Mouse (Mus musculus): Measurements from ENCODE around the gene Slc27a3. TPM values are rescaled to one million over a fixed set of nuclear protein-coding genes. Genes with fewer than 3 reads are reported as not detected.

The Slc27a3 gene
- polyA plus RNA-seq, 1 experiment from 2014 or later = 34.6 TPM

DNA sequence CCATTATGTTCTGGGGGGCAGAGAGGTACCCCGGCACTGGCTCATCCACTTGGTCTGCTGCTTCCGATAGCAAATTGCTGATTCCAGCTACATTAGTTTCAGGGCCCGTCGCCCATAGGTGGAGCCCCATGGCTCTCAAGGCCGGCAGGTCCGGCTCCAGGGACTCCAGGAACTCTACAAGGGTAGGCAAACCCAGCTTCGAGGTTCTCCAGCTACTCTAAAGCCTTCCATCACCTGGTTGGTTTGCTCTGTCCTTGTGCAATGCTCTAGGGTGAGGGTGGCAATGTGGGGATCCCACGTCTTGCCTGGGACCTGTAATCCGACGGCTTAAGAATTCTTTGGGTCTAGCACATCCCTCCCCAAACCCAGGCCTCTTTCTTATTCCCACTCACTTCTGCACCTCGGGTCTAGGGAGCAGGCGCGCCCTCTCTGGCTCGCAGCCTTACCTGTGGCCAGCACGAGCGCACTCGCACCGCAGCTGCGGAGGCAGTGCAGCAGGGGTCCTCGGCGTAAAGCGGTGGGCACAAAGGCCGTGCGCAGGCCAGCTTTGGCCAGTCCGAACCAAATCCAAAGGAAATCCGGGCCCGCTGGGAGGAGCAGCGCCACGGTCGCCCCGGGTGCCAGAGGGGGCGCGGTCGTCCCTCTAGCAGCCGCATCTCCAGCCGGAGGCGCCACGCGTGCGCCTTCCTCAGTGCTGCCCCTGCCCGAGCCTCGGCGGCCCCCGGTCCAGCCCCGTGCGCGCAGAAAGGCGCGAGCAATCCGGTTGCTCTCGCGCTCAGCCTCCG, 820 bp downstream of the Slc27a3 start:
- 3% methylated on average over 53 of the region's 53 CpGs for WGBS
- H3K4me1 ChIP-seq = peaks cover 51% of the 10 kb centered on the region
- H3K27me3 ChIP-seq = no peaks in the 10 kb centered on the region
- H3K9me3 ChIP-seq (replicated peaks) = no peaks in the 10 kb centered on the region
- peak overlapping the region; percentile 95 for H3K4me2 ChIP-seq (replicated peaks)
- peak overlapping the region; percentile 73 for H3K4me3 ChIP-seq (replicated peaks)
- H3K27ac ChIP-seq (replicated peaks) = peak overlapping the region; percentile 95
- peak overlapping the region; percentile 76 for H3K9ac ChIP-seq
- peak; percentile 63 for ATAC-seq (ENCODE audit: insufficient number of reproducible peaks, low FRiP score, low TSS enrichment, low read depth)
- H3K36me3 ChIP-seq = peaks cover 40% of the 10 kb centered on the region

DNA sequence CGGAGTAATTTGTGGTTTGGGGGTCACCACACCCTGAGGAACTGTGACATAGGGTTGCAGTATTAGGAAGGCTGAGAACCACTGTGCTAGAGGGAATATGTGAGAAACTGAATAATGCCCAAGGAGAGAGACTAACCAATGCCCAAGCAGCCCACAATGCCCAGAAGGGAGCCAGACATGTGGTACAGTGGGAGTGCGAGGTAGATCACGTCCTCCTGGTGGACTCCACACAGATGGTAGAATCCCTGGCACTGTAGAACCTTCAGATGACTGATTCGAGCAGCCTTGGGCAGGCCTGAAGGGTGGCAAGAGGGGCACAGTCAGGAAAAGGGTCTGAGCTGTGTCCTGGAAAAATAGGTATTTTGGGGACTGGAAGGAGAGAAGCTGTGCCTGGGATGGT, 1.5 kb downstream of the Slc27a3 start:
- H3K4me3 ChIP-seq (replicated peaks) = peak overlapping the region; percentile 73
- WGBS = 52% methylated on average over 4 of the region's 4 CpGs
- H3K36me3 ChIP-seq = peaks cover 33% of the 10 kb centered on the region
- H3K27ac ChIP-seq (replicated peaks) = peak overlapping the region; percentile 95; the same call in 1 of the 2 replicates
- H3K27me3 ChIP-seq = no peaks in the 10 kb centered on the region
- H3K4me1 ChIP-seq = peaks cover 51% of the 10 kb centered on the region
- no peak for ATAC-seq (ENCODE audit: insufficient number of reproducible peaks, low FRiP score, low TSS enrichment, low read depth)
- H3K9ac ChIP-seq = no peak overlapping the region
- H3K4me2 ChIP-seq (replicated peaks) = peak overlapping the region; percentile 95
- no peaks in the 10 kb centered on the region for H3K9me3 ChIP-seq (replicated peaks)

DNA sequence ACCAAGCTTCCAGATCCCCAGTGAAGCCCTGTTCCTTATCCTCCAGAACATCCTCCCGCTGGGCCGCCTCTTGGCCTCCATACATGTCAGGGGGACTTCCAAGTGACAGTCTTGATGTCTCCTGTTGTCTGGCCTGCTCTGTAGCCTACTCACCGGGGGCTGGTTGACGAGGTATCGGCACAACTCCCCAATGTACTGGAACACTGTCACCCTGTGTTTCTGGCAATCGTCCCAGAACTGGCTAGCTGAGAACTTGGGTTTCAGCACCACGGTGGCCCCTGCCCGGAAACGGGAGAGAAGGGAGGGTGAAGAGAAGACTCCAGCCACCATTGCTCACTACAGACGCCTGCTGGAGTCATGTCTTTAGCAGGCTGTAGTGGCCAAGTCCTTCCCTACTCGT, 2.3 kb downstream of the Slc27a3 start:
- H3K27me3 ChIP-seq = no peaks in the 10 kb centered on the region
- peaks cover 25% of the 10 kb centered on the region for H3K36me3 ChIP-seq
- H3K4me2 ChIP-seq (replicated peaks) = peak overlapping the region; percentile 95
- no peak overlapping the region for H3K9ac ChIP-seq
- peaks cover 51% of the 10 kb centered on the region for H3K4me1 ChIP-seq
- H3K4me3 ChIP-seq (replicated peaks) = peak overlapping the region; percentile 73; the same call in 1 of the 2 replicates
- ATAC-seq (ENCODE audit: insufficient number of reproducible peaks, low FRiP score, low TSS enrichment, low read depth) = no peak
- no peaks in the 10 kb centered on the region for H3K9me3 ChIP-seq (replicated peaks)
- H3K27ac ChIP-seq (replicated peaks) = peak overlapping the region; percentile 8; the same call in 1 of the 2 replicates
- WGBS = 51% methylated on average over 11 of the region's 11 CpGs

- Histone ChIP-seq H3K9me3 (replicated peaks) (no peaks in the 10 kb centered on the region), H3K4me1 (peaks cover 51% of the 10 kb centered on the region), H3K4me2 (replicated peaks) (no peak overlapping the region), H3K4me3 (replicated peaks) (no peak overlapping the region), H3K36me3 (peaks cover 19% of the 10 kb centered on the region), H3K27ac (replicated peaks) (no peak overlapping the region), H3K9ac (no peak overlapping the region), H3K27me3 (no peaks in the 10 kb centered on the region)
- no peak for ATAC-seq (ENCODE audit: insufficient number of reproducible peaks, low FRiP score, low TSS enrichment, low read depth)
- WGBS = 91% methylated on average over 10 of the region's 10 CpGs
These were observed 2.9 kb downstream of the Slc27a3 start for GRCm38 (mm10) chr3:90386817-90387216.

DNA sequence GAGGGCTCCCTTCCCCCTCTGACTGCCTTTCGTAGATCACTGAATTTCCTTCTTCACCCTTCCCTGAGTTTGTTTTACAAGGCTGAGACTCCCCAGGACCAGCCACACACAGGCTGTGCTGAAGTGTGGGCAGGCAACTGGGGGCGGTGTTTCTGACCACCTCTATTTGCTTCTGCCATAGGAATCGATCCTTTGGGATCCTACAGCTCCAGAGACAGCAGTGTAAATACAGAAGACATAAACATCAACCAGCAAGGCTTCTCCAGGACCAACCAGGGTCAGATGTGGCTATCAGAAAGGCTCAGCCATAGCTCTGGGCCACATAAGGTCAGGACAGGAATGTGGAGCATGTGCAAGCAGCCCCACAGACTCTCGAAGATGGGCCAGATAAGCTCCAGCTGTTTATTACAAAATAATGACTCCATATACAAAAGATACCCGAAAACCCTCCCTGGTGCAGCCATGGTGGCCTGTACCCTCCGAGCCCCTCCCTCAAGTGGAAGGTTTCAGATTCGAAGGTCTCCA, 4.8 kb downstream of the Slc27a3 start:
- Histone ChIP-seq H3K4me2 (replicated peaks) (no peak overlapping the region), H3K36me3 (peaks cover 11% of the 10 kb centered on the region; the same call in 1 of the 2 replicates), H3K4me3 (replicated peaks) (no peak overlapping the region), H3K9me3 (replicated peaks) (no peaks in the 10 kb centered on the region), H3K9ac (no peak overlapping the region), H3K27me3 (no peaks in the 10 kb centered on the region), H3K27ac (replicated peaks) (no peak overlapping the region), H3K4me1 (peaks cover 32% of the 10 kb centered on the region)
- 63% methylated on average over 7 of the region's 7 CpGs for WGBS
- ATAC-seq (ENCODE audit: insufficient number of reproducible peaks, low FRiP score, low TSS enrichment, low read depth) = no peak

- Histone ChIP-seq H3K27ac (replicated peaks) (no peak overlapping the region), H3K27me3 (no peaks in the 10 kb centered on the region), H3K4me1 (peaks cover 21% of the 10 kb centered on the region), H3K9me3 (replicated peaks) (no peaks in the 10 kb centered on the region), H3K4me3 (replicated peaks) (no peak overlapping the region), H3K36me3 (peaks cover 11% of the 10 kb centered on the region; the same call in 1 of the 2 replicates), H3K4me2 (replicated peaks) (no peak overlapping the region), H3K9ac (no peak overlapping the region)
- ATAC-seq (ENCODE audit: insufficient number of reproducible peaks, low FRiP score, low TSS enrichment, low read depth) = no peak
- WGBS = 63% methylated on average over 4 of the region's 4 CpGs
These were observed 6.0 kb downstream of the Slc27a3 start for GRCm38 (mm10) chr3:90383690-90384089.

- H3K27me3 ChIP-seq = no peaks in the 10 kb centered on the region
- no peak overlapping the region for H3K27ac ChIP-seq (replicated peaks)
- no peaks in the 10 kb centered on the region for H3K9me3 ChIP-seq (replicated peaks)
- H3K4me2 ChIP-seq (replicated peaks) = no peak overlapping the region
- H3K36me3 ChIP-seq = peaks cover 9% of the 10 kb centered on the region; the same call in 1 of the 2 replicates
- peaks cover 1% of the 10 kb centered on the region; the same call in 1 of the 2 replicates for H3K4me1 ChIP-seq
- H3K4me3 ChIP-seq (replicated peaks) = no peak overlapping the region
- 74% methylated on average over 11 of the region's 11 CpGs for WGBS
- ATAC-seq (ENCODE audit: insufficient number of reproducible peaks, low FRiP score, low TSS enrichment, low read depth) = no peak
- no peak overlapping the region for H3K9ac ChIP-seq
These were observed 8.0 kb downstream of the Slc27a3 start for GRCm38 (mm10) chr3:90381727-90382126.

GRCm38 (mm10) chr3:90378496-90378895, 11.2 kb downstream of the Slc27a3 start:
- H3K9me3 ChIP-seq (replicated peaks) = no peaks in the 10 kb centered on the region
- no peak overlapping the region for H3K27ac ChIP-seq (replicated peaks)
- H3K4me3 ChIP-seq (replicated peaks) = no peak overlapping the region
- H3K4me1 ChIP-seq = no peaks in the 10 kb centered on the region
- 85% methylated on average over 5 of the region's 5 CpGs for WGBS
- ATAC-seq (ENCODE audit: insufficient number of reproducible peaks, low FRiP score, low TSS enrichment, low read depth) = no peak
- H3K9ac ChIP-seq = no peak overlapping the region
- no peaks in the 10 kb centered on the region for H3K27me3 ChIP-seq
- H3K4me2 ChIP-seq (replicated peaks) = no peak overlapping the region
- H3K36me3 ChIP-seq = no peaks in the 10 kb centered on the region

GRCm38 (mm10) chr3:90376247-90376585, 13.5 kb downstream of the Slc27a3 start:
- H3K9ac ChIP-seq = no peak overlapping the region
- no peak overlapping the region for H3K27ac ChIP-seq (replicated peaks)
- ATAC-seq (ENCODE audit: insufficient number of reproducible peaks, low FRiP score, low TSS enrichment, low read depth) = no peak
- H3K9me3 ChIP-seq (replicated peaks) = no peaks in the 10 kb centered on the region
- H3K36me3 ChIP-seq = no peaks in the 10 kb centered on the region
- H3K4me2 ChIP-seq (replicated peaks) = no peak overlapping the region
- H3K27me3 ChIP-seq = no peaks in the 10 kb centered on the region
- H3K4me3 ChIP-seq (replicated peaks) = no peak overlapping the region
- WGBS = 55% methylated on average over 1 of the region's 1 CpGs
- no peaks in the 10 kb centered on the region for H3K4me1 ChIP-seq

- Histone ChIP-seq H3K4me2 (replicated peaks) (no peak overlapping the region), H3K9ac (no peak overlapping the region), H3K4me1 (no peaks in the 10 kb centered on the region), H3K9me3 (replicated peaks) (no peaks in the 10 kb centered on the region), H3K4me3 (replicated peaks) (no peak overlapping the region), H3K36me3 (no peaks in the 10 kb centered on the region), H3K27ac (replicated peaks) (no peak overlapping the region), H3K27me3 (no peaks in the 10 kb centered on the region)
- WGBS = 53% methylated on average over 3 of the region's 3 CpGs
- ATAC-seq (ENCODE audit: insufficient number of reproducible peaks, low FRiP score, low TSS enrichment, low read depth) = no peak
These were observed 14.0 kb downstream of the Slc27a3 start for GRCm38 (mm10) chr3:90375562-90376246.

- Histone ChIP-seq H3K4me1 (no peaks in the 10 kb centered on the region), H3K27ac (replicated peaks) (no peak overlapping the region), H3K9me3 (replicated peaks) (no peaks in the 10 kb centered on the region), H3K36me3 (no peaks in the 10 kb centered on the region), H3K4me3 (replicated peaks) (no peak overlapping the region), H3K4me2 (replicated peaks) (no peak overlapping the region), H3K9ac (no peak overlapping the region), H3K27me3 (no peaks in the 10 kb centered on the region)
- ATAC-seq (ENCODE audit: insufficient number of reproducible peaks, low FRiP score, low TSS enrichment, low read depth) = no peak
- WGBS = 66% methylated on average over 4 of the region's 4 CpGs
These were observed 15.4 kb downstream of the Slc27a3 start for GRCm38 (mm10) chr3:90374368-90374767.

Measured in embryonic facial prominence, embryonic 15.5 days (tissue).